Mouse (Mus musculus) liver (tissue): ENCODE results near the gene Specc1.

Source experiments
- DNase-seq: peaks from one replicate; pipeline ENCODE4 v3.0.0-alpha.2; 2020; ENCODE audit warnings: mixed read lengths

The Specc1 gene

DNA sequence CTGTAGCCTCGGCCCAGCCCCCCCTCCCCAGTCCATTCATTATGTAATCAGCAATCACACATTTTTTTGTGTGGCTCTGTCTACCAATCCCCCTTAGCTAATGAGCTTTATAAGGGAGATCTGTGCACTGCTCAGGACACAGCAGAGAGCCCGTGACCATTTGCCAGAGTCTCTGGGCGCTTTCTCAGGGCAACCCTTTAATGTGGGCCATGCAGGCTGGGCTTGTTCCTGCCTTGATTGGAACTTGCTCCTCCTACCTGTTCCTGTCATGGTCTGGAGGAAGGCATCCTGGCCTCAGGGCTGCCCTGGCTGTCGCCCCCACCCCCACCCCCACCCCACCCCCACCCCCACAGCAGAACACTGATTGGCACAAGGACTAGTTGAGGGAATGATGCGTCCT is 302.7 kb downstream of the Specc1 start:
- DNase-seq = no peak

GRCm38 (mm10) chr11:62263599-62263998 is 307.0 kb downstream of the Specc1 start:
- no peak for DNase-seq

GRCm38 (mm10) chr11:62264018-62264417 is 307.5 kb downstream of the Specc1 start:
- no peak for DNase-seq

DNA sequence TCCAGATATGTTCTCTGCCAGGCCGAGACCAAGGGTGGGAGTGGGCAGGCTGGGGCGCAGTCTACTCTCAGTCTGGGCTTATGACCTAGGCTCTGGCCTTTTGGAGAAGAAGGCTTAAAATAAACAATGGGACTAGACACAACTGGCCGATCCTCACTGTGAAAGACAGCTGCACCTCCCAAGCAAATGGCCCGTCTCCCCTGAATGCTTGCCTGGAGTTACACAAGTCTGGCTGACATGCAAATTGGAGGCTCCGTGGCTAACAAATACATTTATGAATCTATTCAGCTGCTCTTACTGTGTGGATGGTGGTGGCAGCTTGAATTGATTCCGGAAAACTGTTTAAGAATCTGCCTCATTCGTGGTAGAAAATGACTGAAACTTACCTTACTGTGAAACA is 309.1 kb downstream of the Specc1 start:
- no peak for DNase-seq

- DNase-seq = no peak
These were observed 310.1 kb downstream of the Specc1 start for GRCm38 (mm10) chr11:62266466-62267214.

GRCm38 (mm10) chr11:62268381-62268780 is 311.8 kb downstream of the Specc1 start:
- no peak for DNase-seq

GRCm38 (mm10) chr11:62269097-62269496 is 312.5 kb downstream of the Specc1 start:
- DNase-seq = no peak

- no peak for DNase-seq
These were observed 314.3 kb downstream of the Specc1 start for GRCm38 (mm10) chr11:62270851-62271250.
